Mouse (Mus musculus) left cerebral cortex, postnatal 10 days (tissue): Measurements from ENCODE around the gene Cox14. TPM values are rescaled to one million over a fixed set of nuclear protein-coding genes. Genes with fewer than 3 reads are reported as not detected.
A peak's percentile ranks its signal among the peaks of the same experiment; 100 is the strongest.
"Not testable (repeated sequence)": the region's sequence is repeated elsewhere in the genome, so short reads cannot be mapped to it uniquely, and the experiment has no call there.

Experiments
- DNase-seq, 2 experiments: peaks; one replicate each; pipeline ENCODE4 v3.0.0; 2021 to 2022; ENCODE audit warnings: low spot score in 2 of 2, mixed read lengths in 1 of 2; ENCODE audit errors: extremely low spot score in 1 of 2
- intact Hi-C: fragments of 180-260 bp; cut with DNase I; formaldehyde crosslinking; loops from one replicate; pipeline ENCODE4 v1.15.1; 2025
- total RNA-seq, 2 experiments: library from RNA; stranded (reverse); gene quantifications; 2 replicates each; pipeline ENCODE4 v1.2.3; 2021

Gene Cox14
- total RNA-seq, 2 experiments from 2014 or later: 96.8 to 99.0 TPM

GRCm38 (mm10) chr15:99721921-99722743 lies 3.3 kb upstream of the Cox14 start:
- peak in 1 of 2 experiments; percentile 54 for DNase-seq
- intact Hi-C loops: loop anchor here (10.0 kb wide), 1 partner anchor 183 kb away; no protein-coding TSS in a partner anchor

GRCm38 (mm10) chr15:99723120-99723514 lies 2.3 kb upstream of the Cox14 start:
- intact Hi-C loops: loop anchor here (10.0 kb wide), 1 partner anchor 182 kb away; no protein-coding TSS in a partner anchor
- DNase-seq: peak in 1 of 2 experiments; percentile 46

GRCm38 (mm10) chr15:99723515-99724291 lies 1.7 kb upstream of the Cox14 start:
- peak in 1 of 2 experiments; percentile 82 for DNase-seq
- intact Hi-C loops: loop anchor here (10.0 kb wide), 1 partner anchor 181 kb away; no protein-coding TSS in a partner anchor

GRCm38 (mm10) chr15:99724292-99725021 lies 961 bp upstream of the Cox14 start:
- intact Hi-C loops: loop anchor here (5.0 to 10.0 kb wide), 2 partner anchors 48 to 180 kb away; partner anchors contain the start of gene Cers5
- peak; percentile 78 to 80 for DNase-seq

GRCm38 (mm10) chr15:99726549-99726948 lies 1.1 kb downstream of the Cox14 start:
- intact Hi-C loops: loop anchor here (5.0 to 10.0 kb wide), 2 partner anchors 46 to 178 kb away; partner anchors contain the start of gene Cers5
- DNase-seq: no peak

DNA sequence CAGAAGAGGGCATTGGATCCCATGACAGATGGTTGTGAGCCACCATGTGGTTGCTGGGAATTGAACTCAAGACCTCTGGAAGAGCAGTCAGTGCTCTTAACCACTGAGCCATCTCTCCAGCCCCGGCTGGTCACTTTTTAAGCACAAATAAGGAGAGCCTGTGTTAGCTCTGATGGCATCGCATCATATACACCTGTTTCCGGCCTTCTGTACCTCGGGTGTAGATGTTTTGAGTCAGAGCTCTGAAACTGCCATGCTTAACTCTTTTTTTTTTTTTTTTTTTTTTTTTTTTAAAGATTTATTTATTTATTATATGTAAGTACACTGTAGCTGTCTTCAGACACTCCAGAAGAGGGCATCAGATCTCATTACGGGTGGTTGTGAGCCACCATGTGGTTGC lies 1.6 kb downstream of the Cox14 start:
- DNase-seq: not testable (repeated sequence)

DNA sequence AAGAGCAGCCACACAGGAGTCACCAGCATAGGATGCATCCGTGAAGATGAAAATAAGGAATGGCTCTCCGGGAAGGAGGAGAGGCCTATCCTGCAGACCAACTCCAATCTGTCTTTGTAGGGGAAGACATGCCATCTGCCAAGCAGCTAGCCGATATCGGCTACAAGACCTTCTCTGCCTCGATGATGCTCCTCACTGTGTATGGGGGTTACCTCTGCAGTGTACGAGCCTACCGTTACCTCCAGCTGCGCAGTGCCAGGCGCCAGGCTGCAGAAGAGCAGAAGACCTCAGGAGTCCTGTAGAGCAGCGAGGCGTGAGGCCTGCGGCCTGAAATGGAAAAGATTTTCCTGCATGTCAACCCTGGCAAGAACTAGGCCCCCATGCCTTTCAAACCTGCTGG lies 2.1 kb downstream of the Cox14 start:
- intact Hi-C loops: loop anchor here (5.0 to 10.0 kb wide), 2 partner anchors 45 to 177 kb away; partner anchors contain the start of gene Cers5
- DNase-seq: no peak

More for the DNA sequence above, 1.6 kb downstream of the Cox14 start:
- intact Hi-C loops: loop anchor here (5.0 to 10.0 kb wide), 2 partner anchors 45 to 178 kb away; partner anchors contain the start of gene Cers5

DNA sequence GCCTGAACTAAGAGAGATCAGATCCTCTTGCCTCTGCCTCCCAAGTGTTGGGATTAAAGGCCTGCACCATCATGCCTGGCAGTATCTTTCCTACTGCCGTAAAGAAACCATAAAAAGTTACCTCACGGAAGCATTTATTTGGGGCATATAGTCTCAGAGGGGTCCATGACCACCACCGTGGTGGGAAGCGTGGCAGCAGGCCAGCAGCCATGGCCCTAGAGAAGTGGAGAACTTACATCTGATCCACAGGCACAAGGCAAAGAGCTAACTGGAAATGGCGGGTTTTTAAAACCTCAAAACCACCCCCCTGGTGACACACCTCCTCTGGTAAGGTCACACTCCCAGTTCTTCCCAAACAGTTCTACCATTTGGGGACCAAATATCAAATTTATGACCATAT lies 2.8 kb downstream of the Cox14 start:
- intact Hi-C loops: loop anchor here (5.0 to 10.0 kb wide), 2 partner anchors 44 to 177 kb away; partner anchors contain the start of gene Cers5
- peak in 1 of 2 experiments; percentile 41 for DNase-seq

GRCm38 (mm10) chr15:99729056-99729783 lies 3.8 kb downstream of the Cox14 start:
- intact Hi-C loops: loop anchor here (5.0 to 10.0 kb wide), 2 partner anchors 43 to 176 kb away; partner anchors contain the start of gene Cers5
- no peak for DNase-seq

DNA sequence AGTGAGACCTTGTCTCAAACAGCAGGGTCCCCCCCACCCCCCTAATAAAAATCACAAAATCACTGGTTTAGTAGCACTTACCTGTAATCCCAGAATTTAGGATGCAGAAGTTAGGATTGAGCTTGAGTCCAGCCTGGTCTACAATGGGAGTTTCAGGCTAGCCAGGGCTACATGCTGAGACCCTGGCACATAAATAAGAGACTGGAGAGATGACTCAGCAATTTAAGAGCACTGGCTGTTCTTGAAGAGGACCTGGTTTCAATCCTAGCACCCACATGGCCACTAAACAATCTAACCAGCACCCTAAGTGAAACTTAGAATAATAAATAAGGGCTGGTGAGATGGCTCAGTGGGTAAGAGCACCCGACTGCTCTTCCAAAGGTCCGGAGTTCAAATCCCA lies 5.7 kb downstream of the Cox14 start:
- no peak for DNase-seq
- intact Hi-C loops: no loop called here

- intact Hi-C loops: no loop called here
- DNase-seq: no peak
Measured at GRCm38 (mm10) chr15:99731678-99732077, 6.3 kb downstream of the Cox14 start.

DNA sequence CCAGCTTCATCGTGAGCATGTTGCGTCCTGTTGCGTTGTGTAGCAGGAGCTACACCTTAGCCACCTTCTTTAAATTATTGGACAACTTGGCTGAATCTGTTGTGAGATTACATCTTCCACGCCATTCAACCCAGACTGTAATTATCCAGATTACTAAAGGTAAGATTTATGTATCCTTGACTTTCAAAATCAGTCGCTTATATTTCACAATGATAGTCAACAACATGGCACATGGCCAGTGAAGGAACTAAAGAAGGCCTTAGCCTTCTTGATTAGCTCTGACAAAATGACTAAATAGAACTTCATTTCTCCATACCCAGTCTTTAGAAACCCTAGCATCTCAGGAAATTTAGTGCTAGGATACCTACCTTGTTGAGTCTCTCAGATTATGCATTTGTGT lies 7.8 kb downstream of the Cox14 start:
- no peak for DNase-seq
- intact Hi-C loops: no loop called here

GRCm38 (mm10) chr15:99735631-99736030 lies 10.2 kb downstream of the Cox14 start:
- intact Hi-C loops: no loop called here
- peak; percentile 100 for DNase-seq

GRCm38 (mm10) chr15:99736675-99737074 lies 11.3 kb downstream of the Cox14 start:
- DNase-seq: no peak
- intact Hi-C loops: no loop called here

- intact Hi-C loops: no loop called here
- DNase-seq: no peak
Measured at GRCm38 (mm10) chr15:99740229-99740628, 14.8 kb downstream of the Cox14 start.

- no peak for DNase-seq
- intact Hi-C loops: no loop called here
Measured at GRCm38 (mm10) chr15:99754204-99754603, 28.8 kb downstream of the Cox14 start.

DNA sequence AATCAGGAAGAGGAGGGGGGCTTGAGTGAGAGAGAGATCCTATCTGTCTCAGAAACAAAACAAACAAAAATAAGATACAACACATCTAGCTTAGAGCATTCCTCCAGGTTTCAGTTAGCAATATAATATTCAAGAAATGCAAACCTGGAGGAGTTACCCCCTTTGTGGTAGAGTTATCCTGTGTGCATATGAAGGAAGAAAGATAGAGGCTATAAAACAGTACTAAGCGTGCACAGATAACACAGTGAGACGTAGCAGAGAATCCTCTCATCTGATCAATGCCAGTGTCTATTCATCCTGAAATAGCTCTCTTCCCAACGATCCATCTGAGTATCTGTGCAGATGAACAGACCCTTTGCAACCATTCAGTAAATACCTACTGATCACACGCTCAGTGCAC lies 42.0 kb downstream of the Cox14 start:
- intact Hi-C loops: no loop called here
- DNase-seq: no peak

GRCm38 (mm10) chr15:99768761-99769160 lies 43.3 kb downstream of the Cox14 start:
- no peak for DNase-seq
- intact Hi-C loops: no loop called here
